Mouse (Mus musculus) myocyte (in vitro differentiated cells): ENCODE results near the gene Iqsec3. TPM values are rescaled to one million over a fixed set of nuclear protein-coding genes. Genes with fewer than 3 reads are reported as not detected.

Source experiments
- H3K27me3 ChIP-seq: one replicate; pipeline ENCODE4 v1.6.1; 2011; ENCODE audit not compliant: control insufficient read depth, insufficient read depth, insufficient read length
- H3K36me3 ChIP-seq: one replicate; pipeline ENCODE4 v1.6.1; 2011; ENCODE audit not compliant: control insufficient read depth, insufficient read depth
- H3K4me2 ChIP-seq: one replicate; pipeline ENCODE4 v1.6.1; 2011; ENCODE audit warnings: low read depth, control low read depth
- H3K4me3 ChIP-seq: one replicate; pipeline ENCODE4 v1.5.1; 2011; ENCODE audit warnings: mild to moderate bottlenecking, control low read depth, moderate library complexity
- H3K79me2 ChIP-seq: one replicate; pipeline ENCODE4 v1.6.1; 2011; ENCODE audit not compliant: control insufficient read depth, insufficient read depth
- H3ac ChIP-seq: one replicate; pipeline ENCODE4 v1.6.1; 2011; ENCODE audit not compliant: control insufficient read depth, insufficient read length
- CEBPB ChIP-seq: IDR thresholded peaks from 2 replicates; pipeline ENCODE4 v1.6.1; 2011; ENCODE audit warnings: mild to moderate bottlenecking, moderate library complexity; ENCODE audit not compliant: poor library complexity, insufficient read depth, severe bottlenecking
- E2F4 ChIP-seq: IDR thresholded peaks from one replicate; pipeline ENCODE4 v1.6.1; 2011; ENCODE audit warnings: mild to moderate bottlenecking, control low read depth, moderate library complexity; ENCODE audit not compliant: insufficient read depth
- MAX ChIP-seq: IDR thresholded peaks from one replicate; pipeline ENCODE4 v1.6.1; 2011; ENCODE audit warnings: low read depth, mild to moderate bottlenecking, control low read depth
- MYOD1 ChIP-seq, 3 experiments: IDR thresholded peaks; one replicate each; pipeline ENCODE4 v1.6.1; 2011; ENCODE audit warnings: control low read depth in 2 of 3, low read depth in 2 of 3, mild to moderate bottlenecking in 2 of 3, moderate library complexity in 1 of 3; ENCODE audit not compliant: insufficient read length in 2 of 3, control insufficient read depth in 1 of 3
- MYOG ChIP-seq, 3 experiments: IDR thresholded peaks; one replicate each; pipeline ENCODE4 v1.6.1; 2011; ENCODE audit warnings: control low read depth in 2 of 3, low read depth in 2 of 3, mild to moderate bottlenecking in 2 of 3; ENCODE audit not compliant: insufficient read length in 2 of 3, control insufficient read depth in 1 of 3, insufficient read depth in 1 of 3
- POLR2A ChIP-seq: IDR thresholded peaks from one replicate; pipeline ENCODE4 v1.6.1; 2011; ENCODE audit warnings: low read depth, mild to moderate bottlenecking, control low read depth, moderate library complexity; ENCODE audit not compliant: insufficient read length
- POLR2AphosphoS2 ChIP-seq: IDR thresholded peaks from one replicate; pipeline ENCODE4 v1.6.1; 2011; ENCODE audit warnings: low read depth, control low read depth; ENCODE audit not compliant: insufficient read length
- REST ChIP-seq: IDR thresholded peaks from one replicate; pipeline ENCODE4 v1.6.1; 2011; ENCODE audit warnings: mild to moderate bottlenecking, control low read depth, moderate library complexity; ENCODE audit not compliant: insufficient read depth, insufficient read length
- SRF ChIP-seq: IDR thresholded peaks from one replicate; pipeline ENCODE4 v1.6.1; 2011; ENCODE audit warnings: low read depth; ENCODE audit not compliant: control insufficient read depth, insufficient read length
- TCF12 ChIP-seq: IDR thresholded peaks from one replicate; pipeline ENCODE4 v1.6.1; 2011; ENCODE audit warnings: mild to moderate bottlenecking, control low read depth; ENCODE audit not compliant: poor library complexity, insufficient read depth, severe bottlenecking
- TCF3 ChIP-seq: IDR thresholded peaks from one replicate; pipeline ENCODE4 v1.6.1; 2011; ENCODE audit warnings: low read depth, control low read depth; ENCODE audit not compliant: insufficient read length
- USF1 ChIP-seq: IDR thresholded peaks from one replicate; pipeline ENCODE4 v1.6.1; 2011; ENCODE audit warnings: low read depth, mild to moderate bottlenecking, control low read depth, moderate library complexity
- polyA plus RNA-seq: library from polyadenylated mRNA; unstranded; fragments of >200 nt; fragmentation: generic; extraction: Trizol; gene quantifications from one replicate; pipeline ENCODE4 v1.2.1, GENCODE M21; 2012; ENCODE audit warnings: missing spikeins

Gene Iqsec3
- polyA plus RNA-seq, 1 experiment: 0.25 TPM

GRCm38 (mm10) chr6:121385397-121385796 is 88.1 kb downstream of the Iqsec3 start:
- no peaks in the 10 kb centered on the region for H3K27me3 ChIP-seq
- H3K36me3 ChIP-seq: no peaks in the 10 kb centered on the region
- H3K79me2 ChIP-seq: no peaks in the 10 kb centered on the region
- no peak overlapping the region for H3ac ChIP-seq
- H3K4me3 ChIP-seq: no peak overlapping the region
- TF ChIP-seq MYOG (IDR thresholded peaks at IDR 0.05; ENCODE audit: control insufficient read depth in 1 of 3, insufficient read depth in 1 of 3, insufficient read length in 2 of 3, low read depth in 2 of 3): no peak
- no peak for TF ChIP-seq USF1
- no peak overlapping the region for H3K4me2 ChIP-seq

GRCm38 (mm10) chr6:121382071-121382470 is 91.4 kb downstream of the Iqsec3 start:
- H3K4me3 ChIP-seq: no peak overlapping the region
- no peaks in the 10 kb centered on the region for H3K79me2 ChIP-seq
- no peak overlapping the region for H3K4me2 ChIP-seq
- H3ac ChIP-seq: no peak overlapping the region
- TF ChIP-seq MYOG (IDR thresholded peaks at IDR 0.05; ENCODE audit: control insufficient read depth in 1 of 3, insufficient read depth in 1 of 3, insufficient read length in 2 of 3, low read depth in 2 of 3): no peak
- TF ChIP-seq REST: no peak
- no peak for TF ChIP-seq POLR2A
- TF ChIP-seq TCF3: no peak
- no peak for TF ChIP-seq POLR2AphosphoS2
- TF ChIP-seq TCF12: no peak
- TF ChIP-seq E2F4: no peak
- TF ChIP-seq MYOD1 (IDR thresholded peaks at IDR 0.05; ENCODE audit: control insufficient read depth in 1 of 3, insufficient read length in 2 of 3, low read depth in 2 of 3): no peak
- no peak for TF ChIP-seq SRF
- TF ChIP-seq USF1: no peak
- TF ChIP-seq MAX: no peak
- no peak for TF ChIP-seq CEBPB
- H3K36me3 ChIP-seq: no peaks in the 10 kb centered on the region
- H3K27me3 ChIP-seq: no peaks in the 10 kb centered on the region

GRCm38 (mm10) chr6:121380576-121380975 is 92.9 kb downstream of the Iqsec3 start:
- H3K79me2 ChIP-seq: no peaks in the 10 kb centered on the region
- no peaks in the 10 kb centered on the region for H3K27me3 ChIP-seq
- H3K36me3 ChIP-seq: no peaks in the 10 kb centered on the region
- H3K4me2 ChIP-seq: no peak overlapping the region
- no peak overlapping the region for H3K4me3 ChIP-seq
- no peak overlapping the region for H3ac ChIP-seq
- TF ChIP-seq MYOG (IDR thresholded peaks at IDR 0.05; ENCODE audit: control insufficient read depth in 1 of 3, insufficient read depth in 1 of 3, insufficient read length in 2 of 3, low read depth in 2 of 3) (no peak), TCF3 (no peak), E2F4 (no peak), CEBPB (no peak), POLR2A (no peak)

- no peak overlapping the region for H3K4me2 ChIP-seq
- no peak overlapping the region for H3ac ChIP-seq
- H3K79me2 ChIP-seq: no peaks in the 10 kb centered on the region
- no peak overlapping the region for H3K4me3 ChIP-seq
- H3K27me3 ChIP-seq: no peaks in the 10 kb centered on the region
- H3K36me3 ChIP-seq: no peaks in the 10 kb centered on the region
- TF ChIP-seq TCF12 (no peak), REST (no peak), USF1 (no peak), POLR2AphosphoS2 (no peak), E2F4 (no peak), POLR2A (no peak), TCF3 (no peak)
Observed at GRCm38 (mm10) chr6:121378256-121378655, 95.2 kb downstream of the Iqsec3 start.

- Histone ChIP-seq H3K36me3 (no peaks in the 10 kb centered on the region), H3K4me2 (no peak overlapping the region), H3K79me2 (no peaks in the 10 kb centered on the region), H3K27me3 (no peaks in the 10 kb centered on the region), H3K4me3 (no peak overlapping the region), H3ac (no peak overlapping the region)
- TF ChIP-seq MAX: no peak
- TF ChIP-seq CEBPB: no peak
- no peak for TF ChIP-seq POLR2AphosphoS2
- no peak for TF ChIP-seq MYOD1 (IDR thresholded peaks at IDR 0.05; ENCODE audit: control insufficient read depth in 1 of 3, insufficient read length in 2 of 3, low read depth in 2 of 3)
Observed at GRCm38 (mm10) chr6:121376159-121376558, 97.3 kb downstream of the Iqsec3 start.
